Mouse (Mus musculus): Measurements from ENCODE around the gene Olfr741. TPM values are rescaled to one million over a fixed set of nuclear protein-coding genes. Genes with fewer than 3 reads are reported as not detected.

Olfr741 gene
- polyA plus RNA-seq (2014; fragmentation: Nextera tagmentation; extraction: Ambion mirVana), result not detected in 2 replicates

GRCm38 (mm10) chr14:50472438-50472837, at the start of gene Olfr741:
TSS of gene Olfr741 (plus strand) at chr14:50472738.
- H3K4me1 ChIP-seq (ENCODE audit: control insufficient read depth, insufficient read depth, low read length), result no peaks in the 10 kb centered on the region
- no peak within 1 kb of the TSS for H3K4me3 ChIP-seq (ENCODE audit: low read depth, low read length)
- ATAC-seq (ENCODE audit: low read depth), result no peak
- H3K9me3 ChIP-seq (ENCODE audit: control insufficient read depth, low read length), result no peaks in the 10 kb centered on the region
- no peak within 1 kb of the TSS for H3K27ac ChIP-seq (replicated peaks; ENCODE audit: low read depth, low read length)
- no peaks in the 10 kb centered on the region for H3K36me3 ChIP-seq (ENCODE audit: control insufficient read depth, insufficient read depth, low read length)
- no peak for DNase-seq (ENCODE audit: low spot score)
- H3K27me3 ChIP-seq (replicated peaks; ENCODE audit: control insufficient read depth, insufficient read depth, low read length), result no peaks in the 10 kb centered on the region
- 69% methylated on average over 2 of the region's 2 CpGs for WGBS
- H3K4me2 ChIP-seq (ENCODE audit: low read depth, low read length), result no peak within 1 kb of the TSS
- no peak within 1 kb of the TSS for H3K9ac ChIP-seq (ENCODE audit: low read depth, low read length)

- DNase-seq (ENCODE audit: low spot score) (no peak), ATAC-seq (ENCODE audit: low read depth) (no peak)
- Histone ChIP-seq H3K27ac (replicated peaks; ENCODE audit: low read depth, low read length) (no peak within 1 kb of the TSS), H3K4me2 (ENCODE audit: low read depth, low read length) (no peak within 1 kb of the TSS), H3K4me1 (ENCODE audit: control insufficient read depth, insufficient read depth, low read length) (no peaks in the 10 kb centered on the region), H3K36me3 (ENCODE audit: control insufficient read depth, insufficient read depth, low read length) (no peaks in the 10 kb centered on the region), H3K9ac (ENCODE audit: low read depth, low read length) (no peak within 1 kb of the TSS), H3K4me3 (ENCODE audit: low read depth, low read length) (no peak within 1 kb of the TSS), H3K27me3 (replicated peaks; ENCODE audit: control insufficient read depth, insufficient read depth, low read length) (no peaks in the 10 kb centered on the region), H3K9me3 (ENCODE audit: control insufficient read depth, low read length) (no peaks in the 10 kb centered on the region)
- WGBS, result 77% methylated on average over 3 of the region's 3 CpGs
These were observed 27.3 kb upstream of the Olfr741 start, which contains the start of gene Olfr740 for GRCm38 (mm10) chr14:50445245-50445644. TSS of gene Olfr740 (plus strand) at chr14:50445545.

- Histone ChIP-seq H3K4me3 (ENCODE audit: low read depth, low read length) (no peak overlapping the region), H3K4me1 (ENCODE audit: control insufficient read depth, insufficient read depth, low read length) (no peaks in the 10 kb centered on the region), H3K4me2 (ENCODE audit: low read depth, low read length) (no peak overlapping the region), H3K27me3 (replicated peaks; ENCODE audit: control insufficient read depth, insufficient read depth, low read length) (no peaks in the 10 kb centered on the region), H3K27ac (replicated peaks; ENCODE audit: low read depth, low read length) (no peak overlapping the region), H3K9me3 (ENCODE audit: control insufficient read depth, low read length) (no peaks in the 10 kb centered on the region), H3K9ac (ENCODE audit: low read depth, low read length) (no peak overlapping the region), H3K36me3 (ENCODE audit: control insufficient read depth, insufficient read depth, low read length) (no peaks in the 10 kb centered on the region)
- 68% methylated on average over 2 of the region's 2 CpGs for whole genome bisulfite sequencing
- DNase-seq (ENCODE audit: low spot score) (no peak), ATAC-seq (ENCODE audit: low read depth) (no peak)
These were observed 5.9 kb downstream of the Olfr741 start for GRCm38 (mm10) chr14:50478406-50478805.

- Histone ChIP-seq H3K9ac (ENCODE audit: low read depth, low read length) (no peak within 1 kb of the TSS), H3K4me3 (ENCODE audit: low read depth, low read length) (no peak within 1 kb of the TSS), H3K27ac (replicated peaks; ENCODE audit: low read depth, low read length) (no peak within 1 kb of the TSS), H3K4me1 (ENCODE audit: control insufficient read depth, insufficient read depth, low read length) (no peaks in the 10 kb centered on the region), H3K36me3 (ENCODE audit: control insufficient read depth, insufficient read depth, low read length) (no peaks in the 10 kb centered on the region), H3K4me2 (ENCODE audit: low read depth, low read length) (no peak within 1 kb of the TSS), H3K9me3 (ENCODE audit: control insufficient read depth, low read length) (no peaks in the 10 kb centered on the region), H3K27me3 (replicated peaks; ENCODE audit: control insufficient read depth, insufficient read depth, low read length) (no peaks in the 10 kb centered on the region)
- DNase-seq (ENCODE audit: low spot score), result no peak
- 63% methylated on average over 2 of the region's 2 CpGs for WGBS
- no peak for ATAC-seq (ENCODE audit: low read depth)
These were observed 30.8 kb downstream of the Olfr741 start, which contains the start of gene Olfr742 for GRCm38 (mm10) chr14:50503300-50503699. TSS of gene Olfr742 (plus strand) at chr14:50503600.

- Histone ChIP-seq H3K27me3 (replicated peaks; ENCODE audit: control insufficient read depth, insufficient read depth, low read length) (no peaks in the 10 kb centered on the region), H3K36me3 (ENCODE audit: control insufficient read depth, insufficient read depth, low read length) (no peaks in the 10 kb centered on the region), H3K4me1 (ENCODE audit: control insufficient read depth, insufficient read depth, low read length) (no peaks in the 10 kb centered on the region), H3K9ac (ENCODE audit: low read depth, low read length) (no peak within 1 kb of the TSS), H3K4me2 (ENCODE audit: low read depth, low read length) (no peak within 1 kb of the TSS), H3K9me3 (ENCODE audit: control insufficient read depth, low read length) (no peaks in the 10 kb centered on the region), H3K27ac (replicated peaks; ENCODE audit: low read depth, low read length) (no peak within 1 kb of the TSS), H3K4me3 (ENCODE audit: low read depth, low read length) (no peak within 1 kb of the TSS)
- ATAC-seq (ENCODE audit: low read depth), result no peak
- DNase-seq (ENCODE audit: low spot score), result no peak
These were observed 49.0 kb downstream of the Olfr741 start, which contains the start of gene Olfr743 for GRCm38 (mm10) chr14:50521539-50521938. TSS of gene Olfr743 (plus strand) at chr14:50521839.

Other genes starting within 250 kb of the Olfr741 start
- gene Olfr731, start 230.9 kb upstream of the Olfr741 start, polyA plus RNA-seq (2014; fragmentation: Nextera tagmentation; extraction: Ambion mirVana), result not detected in 2 replicates
- gene Olfr732, start 188.5 kb upstream of the Olfr741 start, polyA plus RNA-seq (2014; fragmentation: Nextera tagmentation; extraction: Ambion mirVana), result not detected in 2 replicates
- gene Olfr733, start 171.2 kb upstream of the Olfr741 start, polyA plus RNA-seq (2014; fragmentation: Nextera tagmentation; extraction: Ambion mirVana), result not detected in 2 replicates
- not detected in 2 replicates for gene Olfr734, start 146.0 kb upstream of the Olfr741 start, polyA plus RNA-seq (2014; fragmentation: Nextera tagmentation; extraction: Ambion mirVana)
- gene Olfr735, start 123.9 kb upstream of the Olfr741 start, polyA plus RNA-seq (2014; fragmentation: Nextera tagmentation; extraction: Ambion mirVana), result not detected in 2 replicates
- gene Tlr11, start 114.8 kb upstream of the Olfr741 start, polyA plus RNA-seq (2014; fragmentation: Nextera tagmentation; extraction: Ambion mirVana), result not detected in 2 replicates
- 0.20 TPM in 1 of 2 replicates, not detected in the other for gene Olfr736, start 91.6 kb upstream of the Olfr741 start, polyA plus RNA-seq (2014; fragmentation: Nextera tagmentation; extraction: Ambion mirVana)
- gene Olfr738, start 65.2 kb upstream of the Olfr741 start, polyA plus RNA-seq (2014; fragmentation: Nextera tagmentation; extraction: Ambion mirVana), result not detected in 2 replicates
- not detected in 2 replicates for gene Olfr739, start 54.1 kb upstream of the Olfr741 start, polyA plus RNA-seq (2014; fragmentation: Nextera tagmentation; extraction: Ambion mirVana)
- not detected in 2 replicates for gene Olfr740, start 27.2 kb upstream of the Olfr741 start, polyA plus RNA-seq (2014; fragmentation: Nextera tagmentation; extraction: Ambion mirVana)
- not detected in 2 replicates for gene Olfr742, start 30.9 kb downstream of the Olfr741 start, polyA plus RNA-seq (2014; fragmentation: Nextera tagmentation; extraction: Ambion mirVana)
- gene Olfr743, start 49.1 kb downstream of the Olfr741 start, polyA plus RNA-seq (2014; fragmentation: Nextera tagmentation; extraction: Ambion mirVana), result not detected in 2 replicates
- 0.13 TPM in 1 of 2 replicates, not detected in the other for gene Olfr744, start 142.1 kb downstream of the Olfr741 start, polyA plus RNA-seq (2014; fragmentation: Nextera tagmentation; extraction: Ambion mirVana)
- 0.39 and 0.58 TPM in 2 replicates for gene Olfr745, start 166.7 kb downstream of the Olfr741 start, polyA plus RNA-seq (2014; fragmentation: Nextera tagmentation; extraction: Ambion mirVana)
- gene Olfr746, start 174.3 kb downstream of the Olfr741 start, polyA plus RNA-seq (2014; fragmentation: Nextera tagmentation; extraction: Ambion mirVana), result not detected in 2 replicates
- gene Olfr747, start 220.5 kb downstream of the Olfr741 start, polyA plus RNA-seq (2014; fragmentation: Nextera tagmentation; extraction: Ambion mirVana), result not detected in 2 replicates
- 0.10 and 0.31 TPM in 2 replicates for gene Olfr748, start 234.6 kb downstream of the Olfr741 start, polyA plus RNA-seq (2014; fragmentation: Nextera tagmentation; extraction: Ambion mirVana)